ENCODE assay signal across 15 mouse cellular contexts in the genomic region with DNA sequence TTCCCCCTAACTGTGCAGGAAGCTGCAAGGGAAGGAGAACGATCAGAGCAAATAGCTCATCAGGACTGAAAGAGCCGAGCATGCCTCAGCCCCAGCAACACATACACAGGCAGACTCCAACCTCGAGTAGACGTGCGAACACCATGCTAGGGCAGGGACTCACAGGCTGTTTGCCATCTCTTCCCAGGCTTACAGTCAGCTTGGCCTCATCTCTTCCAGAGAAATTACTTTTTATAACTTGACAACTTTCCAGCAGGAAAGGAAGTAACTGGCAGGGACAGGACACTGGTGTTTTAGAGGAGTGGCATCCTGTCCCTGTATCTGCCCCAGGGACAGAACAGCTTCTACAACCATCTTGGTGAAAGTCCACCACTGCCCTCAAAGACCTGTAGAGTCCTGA.
DNase-seq lines count a peak whose midpoint lies in the region; ATAC-seq and TF ChIP-seq lines count a peak whose summit lies in the region.
"Had no signal": no experiment of that assay in that cellular context is flagged by ENCODE, and none has a peak within 500 bp of the region (broad histone marks: within the 10 kb centered on the region; RNA-seq: fewer than 3 reads in every experiment).

No protein-coding gene starts in this region.

- no peak for DNase-seq in frontal cortex, postnatal 10 days (ENCODE audit: low spot score in 2 of 2)
- DNase-seq in liver, adult 2 months (ENCODE audit: extremely low read depth, low read depth, low spot score): no peak
- no peak for DNase-seq in liver, postnatal 0 days
- peak; percentile 40 for DNase-seq in brain, adult 2 months (ENCODE audit: low read depth, low spot score)
- DNase-seq in midbrain, embryonic 11.5 days (ENCODE audit: low spot score, missing footprints): no peak
- DNase-seq in urinary bladder, postnatal 25 days (ENCODE audit: low spot score): no peak
- DNase-seq: cerebellum, adult 11 months had no signal

- H3K4me1 ChIP-seq in liver, adult 2 months (ENCODE audit: control insufficient read depth, insufficient read depth, low read length): peaks cover 8% of the 10 kb centered on the region
- 0 out of 2 replicates have a peak, but pooled peaks cover 3% of the 10 kb centered on the region for H3K4me1 ChIP-seq in liver, postnatal 0 days (ENCODE audit: insufficient read depth)
- peaks cover 25% of the 10 kb centered on the region for H3K4me1 ChIP-seq in midbrain, embryonic 11.5 days (ENCODE audit: control insufficient read depth, insufficient read depth, low read length)

- H3K36me3 ChIP-seq in liver, adult 2 months (ENCODE audit: control insufficient read depth, insufficient read depth, low read length): no peaks in the 10 kb centered on the region
- peaks cover 6% of the 10 kb centered on the region; the same call in 1 of the 2 replicates for H3K36me3 ChIP-seq in liver, postnatal 0 days (replicated peaks; ENCODE audit: insufficient read depth, low read length)
- no peaks in the 10 kb centered on the region for H3K36me3 ChIP-seq in macrophage (ENCODE audit: inconsistent target)
- peaks cover 5% of the 10 kb centered on the region; the same call in 1 of the 2 replicates for H3K36me3 ChIP-seq in midbrain, embryonic 11.5 days (ENCODE audit: control insufficient read depth, insufficient read depth, low read length)

- H3K4me2 ChIP-seq in liver, postnatal 0 days (ENCODE audit: low read depth, low read length): no peak overlapping the region
- H3K4me2 ChIP-seq in midbrain, embryonic 11.5 days: no peak overlapping the region
- H3K4me2 ChIP-seq: embryonic facial prominence, embryonic 13.5 days; hindbrain, embryonic 13.5 days; neural tube, embryonic 15.5 days had no signal

- 50% methylated on average over 5 of the region's 5 CpGs for WGBS in liver, adult 2 months
- WGBS in liver, postnatal 0 days (ENCODE audit: insufficient replicate concordance): 59% methylated on average over 5 of the region's 5 CpGs
- 60% methylated on average over 5 of the region's 5 CpGs for WGBS in macrophage (ENCODE audit: missing documents)
- 87% methylated on average over 5 of the region's 5 CpGs for WGBS in midbrain, embryonic 11.5 days

- TF ChIP-seq EP300 in liver, postnatal 0 days (IDR thresholded peaks at IDR 0.05; ENCODE audit: low read depth): no peak

- no peaks in the 10 kb centered on the region for H3K79me2 ChIP-seq in liver, adult 2 months (ENCODE audit: control insufficient read depth, insufficient read depth, low read length)
- H3K79me2 ChIP-seq in macrophage (ENCODE audit: inconsistent target): no peaks in the 10 kb centered on the region

- no peak overlapping the region for H3K4me3 ChIP-seq in liver, adult 2 months (ENCODE audit: insufficient read depth, low read depth, low read length)
- no peak overlapping the region for H3K4me3 ChIP-seq in liver, postnatal 0 days (ENCODE audit: low read depth, low read length)
- H3K4me3 ChIP-seq in macrophage (ENCODE audit: inconsistent target): no peak overlapping the region
- no peak overlapping the region for H3K4me3 ChIP-seq in midbrain, embryonic 11.5 days (ENCODE audit: low read depth, low read length)
- H3K4me3 ChIP-seq: embryonic facial prominence, embryonic 13.5 days; forebrain, embryonic 10.5 days; hindbrain, embryonic 13.5 days; layer of hippocampus, adult 2 months; neural tube, embryonic 15.5 days had no signal

- no peaks in the 10 kb centered on the region for H3K9me3 ChIP-seq in liver, postnatal 0 days (ENCODE audit: low read length)
- no peaks in the 10 kb centered on the region for H3K9me3 ChIP-seq in midbrain, embryonic 11.5 days (ENCODE audit: control insufficient read depth, low read length)
- H3K9me3 ChIP-seq: embryonic facial prominence, embryonic 13.5 days; hindbrain, embryonic 13.5 days; neural tube, embryonic 15.5 days had no signal

- peak overlapping the region; percentile 1; the same call in 1 of the 2 replicates for H3K27ac ChIP-seq in liver, adult 2 months (replicated peaks; ENCODE audit: insufficient read depth, low read depth, low read length)
- no peak overlapping the region for H3K27ac ChIP-seq in liver, postnatal 0 days (ENCODE audit: low read depth)
- peak overlapping the region; percentile 54 for H3K27ac ChIP-seq in macrophage
- H3K27ac ChIP-seq in midbrain, embryonic 11.5 days (ENCODE audit: low read depth, low read length): no peak overlapping the region
- H3K27ac ChIP-seq: embryonic facial prominence, embryonic 13.5 days; hindbrain, embryonic 13.5 days; layer of hippocampus, adult 2 months; neural tube, embryonic 15.5 days had no signal

- peak; percentile 28; the same call in 1 of the 2 replicates for ATAC-seq in frontal cortex, adult (ENCODE audit: low TSS enrichment)
- ATAC-seq in liver, postnatal 0 days: no peak; the same call in 1 of the 2 replicates
- no peak for ATAC-seq in midbrain, embryonic 11.5 days (ENCODE audit: low FRiP score)
- ATAC-seq: activated CD4-positive, CD25-positive, alpha-beta regulatory T cell, adult 4 months had no signal

- no peak for TF ChIP-seq POLR2A in liver, adult 2 months (IDR thresholded peaks at IDR 0.05; ENCODE audit: extremely low read depth, insufficient read depth, low read length)

- H3K9ac ChIP-seq in liver, adult 2 months (ENCODE audit: low read depth, low read length): no peak overlapping the region
- no peak overlapping the region for H3K9ac ChIP-seq in liver, postnatal 0 days (replicated peaks)
- no peak overlapping the region for H3K9ac ChIP-seq in midbrain, embryonic 11.5 days (ENCODE audit: low read length)
- H3K9ac ChIP-seq: embryonic facial prominence, embryonic 13.5 days; hindbrain, embryonic 13.5 days; neural tube, embryonic 15.5 days had no signal

- no peak for TF ChIP-seq CTCF in liver, adult 2 months (IDR thresholded peaks at IDR 0.05; ENCODE audit: low read depth, low read length)
- no peak for TF ChIP-seq CTCF in liver, postnatal 0 days (IDR thresholded peaks at IDR 0.05; ENCODE audit: low read depth)

- no peaks in the 10 kb centered on the region for H3K27me3 ChIP-seq in liver, adult 2 months (ENCODE audit: control insufficient read depth, insufficient read depth, low read length)
- no peaks in the 10 kb centered on the region for H3K27me3 ChIP-seq in liver, postnatal 0 days (ENCODE audit: insufficient read depth, low read length)
- no peaks in the 10 kb centered on the region for H3K27me3 ChIP-seq in midbrain, embryonic 11.5 days (ENCODE audit: control insufficient read depth, insufficient read depth, low read length)
- H3K27me3 ChIP-seq: embryonic facial prominence, embryonic 13.5 days; hindbrain, embryonic 13.5 days; neural tube, embryonic 15.5 days had no signal

Comparison
In these comparisons a context has a peak if more than half of its experiments do, and no peak if none do; other contexts are left out.
1. H3K27ac ChIP-seq: peak in liver, adult 2 months (single experiment) and macrophage (single experiment); none in liver, postnatal 0 days (single experiment) and midbrain, embryonic 11.5 days (single experiment).